Mouse (Mus musculus): ENCODE data around the gene Mrps18b.

- TF ChIP-seq POLR2A (IDR thresholded peaks at IDR 0.05; ENCODE audit: insufficient read depth, low read depth, low read length) (no peak), CTCF (IDR thresholded peaks at IDR 0.05; ENCODE audit: insufficient read depth, low read depth, low read length) (peak; percentile 50)
Observed at GRCm38 (mm10) chr17:35937700-35938348, 21.6 kb upstream of the Mrps18b start.
